Mouse (Mus musculus) G1E (cell line): ENCODE results near the gene Hnrnpll.

Source experiments
- CTCF ChIP-seq: IDR thresholded peaks from 2 replicates; pipeline ENCODE4 v1.5.1; 2012; ENCODE audit warnings: low read depth, low read length, inconsistent platforms, mixed read lengths
- GATA1 ChIP-seq: IDR thresholded peaks from 2 replicates; pipeline ENCODE4 v1.6.1; 2012; ENCODE audit warnings: borderline replicate concordance, low read length, inconsistent platforms, mixed read lengths
- GATA2 ChIP-seq: IDR thresholded peaks from 2 replicates; pipeline ENCODE4 v1.6.1; 2012; ENCODE audit warnings: low read depth, low read length, inconsistent platforms, borderline replicate concordance

DNA sequence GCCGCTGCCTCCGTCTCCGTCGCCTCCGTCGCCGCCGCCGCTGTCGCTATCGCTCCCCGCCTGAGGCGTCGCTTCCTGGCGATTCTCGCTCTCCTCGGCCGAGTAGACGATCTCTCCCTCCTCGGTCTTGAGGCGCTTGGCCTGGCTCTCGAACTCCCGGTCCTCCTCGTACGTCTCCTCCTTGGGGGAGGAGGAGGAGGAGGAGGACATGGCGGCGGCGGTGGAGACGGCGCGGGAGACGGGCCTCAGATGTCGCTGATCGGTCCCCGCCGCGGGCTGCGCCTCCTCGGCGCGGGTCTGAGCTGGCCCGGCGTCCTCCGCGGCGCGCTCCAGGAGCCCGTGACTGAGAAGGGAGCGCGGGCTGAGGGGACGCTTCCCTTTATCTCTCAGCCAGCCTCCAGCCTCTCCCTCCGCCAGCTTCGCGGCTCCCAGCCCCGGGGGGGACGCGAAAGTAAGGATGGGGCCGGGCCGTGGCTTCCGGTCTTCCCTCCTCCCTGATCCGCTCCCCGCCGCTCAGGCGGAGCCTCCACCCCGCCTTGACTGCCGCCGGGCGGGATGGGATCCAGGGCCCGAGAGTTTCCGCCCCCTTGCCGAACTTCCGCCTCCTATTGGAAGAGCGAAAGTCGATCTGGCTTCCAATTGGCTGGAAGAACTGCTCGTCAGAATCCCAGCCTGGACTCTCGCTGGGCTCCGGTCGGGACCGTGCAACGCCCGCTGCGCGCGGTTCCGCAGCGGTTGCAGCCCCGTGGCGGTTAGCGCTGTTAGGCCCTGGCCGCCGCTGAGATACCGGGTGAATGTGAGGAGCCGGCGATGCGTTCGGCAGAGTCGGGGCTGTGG is at the start of gene Hnrnpll:
- TF ChIP-seq GATA1, result no peak
- TF ChIP-seq CTCF, result no peak
- no peak for TF ChIP-seq GATA2
